Mouse (Mus musculus) lung, postnatal 0 days (tissue): ENCODE results near the gene Chn2. TPM values are rescaled to one million over a fixed set of nuclear protein-coding genes. Genes with fewer than 3 reads are reported as not detected.
A peak's percentile ranks its signal among the peaks of the same experiment; 100 is the strongest.

Experiments used
- ATAC-seq: fragments of 200-750 bp; cut with Nextera tagmentation; 2 replicates; pipeline ENCODE4 v1.8.0; 2017; ENCODE audit warnings: moderate library complexity
- DNase-seq: peaks from one replicate; pipeline ENCODE4 v3.0.0-alpha.2; 2016; ENCODE audit warnings: low spot score
- H3K27ac ChIP-seq: fragments of 300-500 bp; sonication (generic); 2 replicates; pipeline ENCODE4 v1.5.1; 2014; ENCODE audit warnings: antibody characterized with exemption, mild to moderate bottlenecking, low read length, mixed read lengths
- H3K27me3 ChIP-seq: fragments of 300-500 bp; sonication (generic); replicated peaks from 2 replicates; pipeline ENCODE4 v1.6.1; 2014; ENCODE audit warnings: low read length, mixed read lengths; ENCODE audit not compliant: insufficient read depth
- H3K36me3 ChIP-seq: fragments of 300-500 bp; sonication (generic); 2 replicates; pipeline ENCODE4 v1.6.1; 2014; ENCODE audit warnings: low read length, mixed read lengths; ENCODE audit not compliant: insufficient read depth
- H3K4me1 ChIP-seq: fragments of 300-500 bp; sonication (generic); 2 replicates; pipeline ENCODE4 v1.6.1; 2014; ENCODE audit warnings: antibody characterized with exemption, low read depth, low read length, mixed read lengths; ENCODE audit not compliant: insufficient read depth
- H3K4me2 ChIP-seq: fragments of 300-500 bp; sonication (generic); replicated peaks from 2 replicates; pipeline ENCODE4 v1.6.1; 2014; ENCODE audit warnings: low read depth, mild to moderate bottlenecking, low read length, moderate library complexity, mixed read lengths
- H3K4me3 ChIP-seq: fragments of 300-500 bp; sonication (generic); 2 replicates; pipeline ENCODE4 v1.5.1; 2014; ENCODE audit warnings: low read depth, low read length
- H3K9ac ChIP-seq: fragments of 300-500 bp; sonication (generic); replicated peaks from 2 replicates; pipeline ENCODE4 v1.6.1; 2014; ENCODE audit warnings: low read depth, mild to moderate bottlenecking
- H3K9me3 ChIP-seq: fragments of 300-500 bp; sonication (generic); 2 replicates; pipeline ENCODE4 v1.6.1; 2016; ENCODE audit warnings: low read length, mixed read lengths
- CTCF ChIP-seq: IDR thresholded peaks from 2 replicates; pipeline ENCODE4 v1.5.1; 2016; ENCODE audit warnings: antibody characterized with exemption, mild to moderate bottlenecking
- EP300 ChIP-seq: IDR thresholded peaks from 2 replicates; pipeline ENCODE4 v1.6.1; 2016; ENCODE audit warnings: antibody characterized with exemption, mild to moderate bottlenecking, control low read depth
- WGBS: fragments of 180-500 bp; shearing (Covaris S2); extraction: QIAGEN DNeasy Blood & Tissue Kit; methylation state at CpG from one replicate; pipeline ENCODE4 v1.1.7; 2014; 5-methylcytosine and 5-hydroxymethylcytosine counted together
- polyA plus RNA-seq: library from polyadenylated mRNA; unstranded; fragments of >200 nt; fragmentation: Nextera tagmentation; extraction: Ambion mirVana; gene quantifications from 2 replicates; pipeline ENCODE4 v1.2.1, GENCODE M21; 2015

Gene Chn2
- polyA plus RNA-seq, 1 experiment from 2014 or later, result 6.8 TPM

DNA sequence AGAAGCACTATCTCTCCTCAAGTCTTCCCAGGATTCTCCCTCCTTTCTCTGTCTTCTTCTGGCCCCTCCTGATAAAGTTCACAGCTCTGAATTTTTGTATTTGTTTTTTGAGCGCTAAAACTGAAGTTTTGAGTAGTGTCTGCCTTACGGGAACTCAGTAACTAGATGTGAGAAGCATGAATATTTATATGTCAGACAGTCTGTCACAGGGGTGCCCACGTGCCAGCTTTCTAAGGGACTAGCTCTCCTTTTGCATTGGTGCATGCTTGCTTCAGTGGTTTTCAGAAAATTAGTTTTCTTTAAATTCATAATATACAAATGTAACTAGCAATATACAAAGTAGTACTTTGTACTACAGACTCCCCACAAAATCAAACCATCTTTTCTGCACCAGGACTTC lies 14.0 kb downstream of the Chn2 start:
- Histone ChIP-seq H3K36me3 (no peaks in the 10 kb centered on the region), H3K4me1 (no peaks in the 10 kb centered on the region), H3K9ac (no peak overlapping the region), H3K27me3 (peaks cover 25% of the 10 kb centered on the region), H3K9me3 (no peaks in the 10 kb centered on the region), H3K27ac (no peak overlapping the region), H3K4me2 (no peak overlapping the region), H3K4me3 (no peak overlapping the region)
- WGBS, result 77% methylated on average over 3 of the region's 3 CpGs
- DNase-seq (no peak), ATAC-seq (no peak)
- no peak for TF ChIP-seq EP300
- no peak for TF ChIP-seq CTCF

DNA sequence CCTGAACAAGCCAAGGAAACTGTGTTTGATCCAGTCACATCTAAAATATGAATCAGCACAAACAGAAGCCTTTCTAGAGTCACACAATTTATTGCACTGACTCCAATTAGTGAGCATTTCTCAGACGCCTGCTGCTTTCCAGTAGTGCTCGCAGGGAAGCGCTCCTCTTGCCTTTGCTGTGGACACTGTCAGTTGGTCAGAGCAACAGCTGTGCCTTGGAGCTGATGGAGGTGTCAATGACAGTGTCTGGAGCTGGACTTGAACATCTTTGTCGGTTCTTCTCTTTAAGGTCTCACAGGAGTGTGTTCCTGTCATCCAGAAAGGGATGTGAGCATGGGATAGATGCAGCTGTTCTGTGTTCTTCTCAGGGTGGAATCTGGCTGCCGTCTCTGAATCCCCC lies 16.0 kb downstream of the Chn2 start:
- Histone ChIP-seq H3K4me1 (no peaks in the 10 kb centered on the region; the same call in 1 of the 2 replicates), H3K9me3 (no peaks in the 10 kb centered on the region), H3K4me3 (no peak overlapping the region), H3K9ac (no peak overlapping the region), H3K4me2 (no peak overlapping the region), H3K27me3 (peaks cover 22% of the 10 kb centered on the region), H3K27ac (no peak overlapping the region), H3K36me3 (no peaks in the 10 kb centered on the region)
- DNase-seq (no peak), ATAC-seq (no peak)
- 65% methylated on average over 5 of the region's 5 CpGs for WGBS
- TF ChIP-seq EP300 (no peak), CTCF (no peak)

DNA sequence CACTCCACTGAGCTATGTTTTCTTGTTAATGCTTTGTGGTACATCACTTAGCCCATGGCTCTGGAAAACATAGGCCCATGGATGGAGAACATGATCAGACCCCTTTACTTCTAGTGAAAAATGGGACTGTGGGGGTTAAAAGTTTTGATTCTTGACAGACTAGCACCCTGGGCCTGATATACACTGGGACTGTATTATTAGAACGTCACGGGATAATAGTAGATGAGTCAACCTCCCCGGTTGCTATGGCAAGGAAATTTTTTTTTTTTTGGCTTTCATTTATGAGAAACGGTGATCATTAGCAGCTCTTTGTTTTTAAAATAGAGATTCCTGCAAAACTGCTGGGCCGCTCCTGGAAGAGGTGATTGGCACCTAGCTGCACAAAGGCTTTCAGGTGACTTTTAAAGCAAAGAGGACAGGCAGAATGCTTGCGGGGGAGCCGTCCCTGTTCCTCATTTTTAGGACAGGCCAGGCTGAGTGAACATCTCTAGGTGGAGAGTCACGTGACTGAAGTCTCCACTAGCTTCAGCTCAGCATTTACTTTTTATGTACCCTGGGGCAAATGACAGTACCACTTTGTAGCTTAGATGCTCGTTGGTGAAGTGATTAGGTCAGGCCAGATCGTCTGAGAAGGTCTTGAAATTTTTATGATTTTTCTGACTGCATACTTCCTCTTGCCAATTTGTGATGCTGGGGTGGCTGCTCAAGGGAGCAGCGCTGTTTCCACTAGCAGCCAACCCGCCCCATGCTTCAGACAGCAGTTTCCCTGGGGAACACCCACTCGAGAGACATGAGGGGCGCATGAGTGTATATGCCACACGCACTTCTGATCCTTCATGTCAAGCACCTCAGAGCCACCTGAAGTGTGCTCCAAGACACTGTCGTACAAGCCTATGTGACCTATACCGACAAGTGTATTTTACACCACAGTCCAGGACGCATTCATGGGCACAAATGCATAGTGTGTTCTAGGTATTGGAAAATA lies 17.5 kb downstream of the Chn2 start:
- Histone ChIP-seq H3K27ac (no peak overlapping the region), H3K4me1 (peaks cover 3% of the 10 kb centered on the region), H3K4me2 (no peak overlapping the region), H3K9me3 (no peaks in the 10 kb centered on the region), H3K36me3 (no peaks in the 10 kb centered on the region), H3K9ac (no peak overlapping the region), H3K27me3 (peaks cover 22% of the 10 kb centered on the region), H3K4me3 (no peak overlapping the region)
- ATAC-seq (peak; percentile 62), DNase-seq (no peak)
- WGBS, result 56% methylated on average over 18 of the region's 18 CpGs
- no peak for TF ChIP-seq CTCF
- TF ChIP-seq EP300, result no peak

DNA sequence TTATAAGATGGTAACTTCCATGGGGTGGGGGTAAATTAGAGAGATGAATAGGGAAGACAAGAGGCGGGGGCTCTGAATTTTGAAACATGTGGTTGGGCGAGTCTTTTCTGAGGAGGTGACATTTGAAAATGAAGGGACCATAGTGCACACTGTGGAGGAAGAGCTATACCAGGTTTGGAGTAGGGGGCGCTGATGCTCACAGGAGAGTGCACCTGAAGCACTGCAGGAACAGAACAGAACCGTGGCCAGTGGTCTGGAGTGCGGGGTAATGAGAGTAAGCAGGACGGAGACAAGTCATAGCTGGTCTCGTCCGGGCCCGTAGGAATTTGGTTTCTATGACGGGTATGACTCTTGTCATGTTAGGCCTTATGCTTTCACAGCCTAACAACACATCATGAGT lies 18.3 kb downstream of the Chn2 start:
- no peaks in the 10 kb centered on the region for H3K36me3 ChIP-seq
- no peak overlapping the region for H3K9ac ChIP-seq
- H3K27me3 ChIP-seq, result peaks cover 22% of the 10 kb centered on the region
- no peaks in the 10 kb centered on the region for H3K9me3 ChIP-seq
- no peak overlapping the region for H3K4me3 ChIP-seq
- peaks cover 3% of the 10 kb centered on the region for H3K4me1 ChIP-seq
- WGBS, result 87% methylated on average over 10 of the region's 10 CpGs
- H3K27ac ChIP-seq, result no peak overlapping the region
- DNase-seq (no peak), ATAC-seq (no peak)
- no peak for TF ChIP-seq CTCF
- TF ChIP-seq EP300, result no peak
- H3K4me2 ChIP-seq, result no peak overlapping the region

DNA sequence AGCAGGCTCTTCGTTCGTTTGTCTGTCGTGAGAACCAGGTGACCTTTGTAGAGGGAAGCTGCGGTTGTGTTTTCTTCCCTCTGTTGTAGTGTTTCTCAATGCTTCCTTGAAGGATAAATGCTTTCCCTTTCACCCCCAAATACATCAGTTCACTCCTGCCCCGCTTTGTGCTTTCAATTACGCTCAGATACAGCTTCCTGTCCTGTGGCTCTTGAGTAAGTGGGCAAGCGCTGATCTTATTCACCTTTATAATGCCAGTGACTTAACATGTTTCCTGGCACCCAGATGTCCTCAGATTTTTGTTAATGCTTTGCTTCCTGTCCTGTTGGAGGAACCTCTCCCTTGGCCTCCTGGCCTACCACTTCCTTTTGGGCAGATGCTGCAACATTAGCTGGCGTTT lies 19.5 kb downstream of the Chn2 start:
- Histone ChIP-seq H3K4me3 (no peak overlapping the region), H3K9ac (no peak overlapping the region), H3K4me2 (no peak overlapping the region), H3K27me3 (peaks cover 22% of the 10 kb centered on the region), H3K27ac (no peak overlapping the region), H3K36me3 (no peaks in the 10 kb centered on the region), H3K9me3 (no peaks in the 10 kb centered on the region), H3K4me1 (peaks cover 3% of the 10 kb centered on the region)
- 32% methylated on average over 8 of the region's 8 CpGs for WGBS
- DNase-seq, result peak; percentile 54
- TF ChIP-seq CTCF (no peak), EP300 (peak; percentile 71)
- ATAC-seq, result peak; percentile 32

DNA sequence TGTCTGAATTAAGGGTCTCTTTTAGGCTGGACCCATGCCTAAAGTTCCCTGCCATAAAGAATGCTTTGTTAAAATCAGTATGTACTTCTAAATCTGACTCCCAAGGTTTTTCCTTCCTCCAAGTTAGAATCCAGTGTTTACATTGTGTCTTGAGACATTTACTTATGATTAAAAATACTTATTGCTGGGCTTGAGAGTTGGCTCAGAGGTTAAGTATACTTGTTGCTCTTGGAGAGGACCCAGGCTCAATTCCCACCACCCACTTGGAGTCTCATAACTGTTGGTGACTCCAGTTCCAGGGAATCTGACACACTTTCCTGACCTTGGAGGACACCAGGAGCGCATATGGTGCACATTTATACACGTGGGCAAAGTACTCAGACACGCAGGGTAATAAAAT lies 20.9 kb downstream of the Chn2 start:
- no peak overlapping the region for H3K9ac ChIP-seq
- no peaks in the 10 kb centered on the region for H3K36me3 ChIP-seq
- no peaks in the 10 kb centered on the region for H3K9me3 ChIP-seq
- H3K27me3 ChIP-seq, result peaks cover 21% of the 10 kb centered on the region
- ATAC-seq (peak; percentile 60), DNase-seq (peak; percentile 69)
- no peak overlapping the region for H3K27ac ChIP-seq
- H3K4me1 ChIP-seq, result peaks cover 3% of the 10 kb centered on the region
- TF ChIP-seq EP300 (peak; percentile 89), CTCF (no peak)
- H3K4me2 ChIP-seq, result no peak overlapping the region
- 52% methylated on average over 3 of the region's 3 CpGs for whole genome bisulfite sequencing
- H3K4me3 ChIP-seq, result no peak overlapping the region
